Mouse (Mus musculus): ENCODE results near the gene Adgrb3. TPM values are rescaled to one million over a fixed set of nuclear protein-coding genes. Genes with fewer than 3 reads are reported as not detected.

Gene Adgrb3
- polyA plus RNA-seq, 1 experiment from 2014 or later, result 19.9 TPM

DNA sequence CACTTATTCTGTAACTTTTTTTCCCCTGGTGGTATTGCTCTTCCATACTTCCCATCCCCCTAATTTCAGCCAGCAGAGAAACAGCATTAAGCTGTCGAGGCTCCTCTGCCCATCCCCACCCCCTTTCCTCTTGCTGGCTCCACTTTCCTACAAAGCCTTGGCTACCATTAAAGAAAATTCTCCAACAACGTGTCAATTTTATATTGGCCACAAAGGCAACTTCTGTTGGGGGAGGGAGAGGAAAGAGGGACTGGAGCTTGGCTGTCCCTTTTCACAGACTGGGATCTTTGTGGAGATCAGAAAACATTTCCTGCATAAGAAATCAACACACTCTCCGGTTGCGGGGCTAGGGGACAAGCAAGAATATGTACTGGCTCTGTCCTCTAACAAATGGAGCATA, 4.9 kb downstream of the Adgrb3 start:
- H3K27ac ChIP-seq, result no peak overlapping the region
- no peak overlapping the region for H3K9ac ChIP-seq
- no peaks in the 10 kb centered on the region for H3K27me3 ChIP-seq (replicated peaks)
- H3K4me3 ChIP-seq, result no peak overlapping the region
- H3K4me1 ChIP-seq, result peaks cover 17% of the 10 kb centered on the region; the same call in 1 of the 2 replicates
- WGBS, result 37% methylated on average over 4 of the region's 4 CpGs
- H3K36me3 ChIP-seq, result no peaks in the 10 kb centered on the region
- peak overlapping the region; percentile 36; the same call in 1 of the 2 replicates for H3K4me2 ChIP-seq (replicated peaks)
- H3K9me3 ChIP-seq, result no peaks in the 10 kb centered on the region
- ATAC-seq (ENCODE audit: low FRiP score, low read depth), result no peak

DNA sequence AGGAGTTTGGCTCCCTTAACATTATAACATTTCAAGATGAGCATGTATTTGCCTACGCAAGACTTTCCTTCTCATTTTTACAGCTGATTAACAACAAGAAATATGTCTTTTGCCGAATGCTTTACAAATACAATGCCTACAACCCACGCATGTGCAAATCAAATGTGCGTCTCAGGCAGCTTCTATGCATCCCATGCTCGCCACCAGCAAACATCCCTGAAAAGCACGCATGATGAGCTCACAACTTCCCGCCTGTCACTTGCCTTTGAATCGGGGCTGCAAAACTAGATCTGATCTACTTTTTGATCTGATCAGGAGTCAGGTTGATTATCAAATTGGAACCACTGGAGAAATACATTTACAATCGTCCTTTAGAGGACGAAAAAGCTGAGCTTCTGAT, 5.5 kb downstream of the Adgrb3 start:
- no peak overlapping the region for H3K4me3 ChIP-seq
- ATAC-seq (ENCODE audit: low FRiP score, low read depth), result no peak
- H3K27ac ChIP-seq, result no peak overlapping the region
- no peaks in the 10 kb centered on the region for H3K9me3 ChIP-seq
- 0 out of 2 replicates have a peak overlapping the region, but pooled peaks have one; percentile 6 for H3K4me2 ChIP-seq (replicated peaks)
- 78% methylated on average over 10 of the region's 10 CpGs for WGBS
- H3K9ac ChIP-seq, result no peak overlapping the region
- peaks cover 17% of the 10 kb centered on the region; the same call in 1 of the 2 replicates for H3K4me1 ChIP-seq
- H3K27me3 ChIP-seq (replicated peaks), result no peaks in the 10 kb centered on the region
- no peaks in the 10 kb centered on the region for H3K36me3 ChIP-seq

DNA sequence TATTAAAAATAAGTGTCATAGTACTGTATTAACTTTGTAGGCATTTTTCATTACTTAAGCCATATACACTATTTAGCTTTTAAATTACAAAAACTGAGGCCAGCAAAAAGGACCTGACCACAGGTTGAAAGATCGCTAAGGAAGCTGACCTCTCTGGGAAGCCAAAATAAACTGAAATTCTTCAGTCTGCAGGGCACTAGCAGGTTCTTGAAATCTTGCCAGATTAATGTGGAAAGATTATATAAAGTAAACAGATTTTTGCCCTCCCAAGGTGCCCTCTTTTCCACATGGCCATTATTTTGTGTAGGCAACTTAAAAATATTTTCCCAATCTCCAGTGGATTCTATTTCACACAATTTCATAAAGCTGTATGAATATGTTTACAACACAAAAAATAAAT, 14.0 kb downstream of the Adgrb3 start:
- 74% methylated on average over 1 of the region's 1 CpGs for WGBS

DNA sequence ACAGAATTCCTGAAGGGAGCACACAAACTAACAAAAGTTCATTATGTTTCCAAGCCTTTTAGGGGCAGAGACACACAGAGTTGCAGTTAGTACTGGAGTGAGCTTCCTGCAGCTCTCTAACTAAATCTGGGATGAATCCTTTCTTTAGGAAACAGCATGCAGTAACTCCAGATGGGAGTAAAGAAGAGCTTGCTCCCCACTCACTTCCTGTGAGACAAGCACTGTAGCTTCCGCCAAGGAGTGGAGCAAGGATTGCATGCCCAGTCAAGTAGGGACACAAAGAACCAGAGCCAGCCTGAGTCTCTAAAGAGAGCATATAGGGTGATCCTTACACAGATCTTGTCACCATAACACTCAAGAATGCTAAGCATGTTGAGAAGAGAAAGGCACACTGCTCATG, 50.7 kb downstream of the Adgrb3 start:
- Histone ChIP-seq H3K27ac (no peak overlapping the region), H3K9me3 (no peaks in the 10 kb centered on the region), H3K4me3 (no peak overlapping the region), H3K9ac (no peak overlapping the region), H3K4me2 (replicated peaks) (no peak overlapping the region), H3K4me1 (no peaks in the 10 kb centered on the region), H3K36me3 (no peaks in the 10 kb centered on the region), H3K27me3 (replicated peaks) (no peaks in the 10 kb centered on the region)
- WGBS, result 83% methylated on average over 1 of the region's 1 CpGs
- no peak for ATAC-seq (ENCODE audit: low FRiP score, low read depth)

More for the DNA sequence above, 14.0 kb downstream of the Adgrb3 start:
- Histone ChIP-seq H3K36me3 (no peaks in the 10 kb centered on the region), H3K4me3 (no peak overlapping the region), H3K4me2 (replicated peaks) (no peak overlapping the region), H3K9me3 (no peaks in the 10 kb centered on the region), H3K9ac (no peak overlapping the region), H3K4me1 (no peaks in the 10 kb centered on the region), H3K27me3 (replicated peaks) (no peaks in the 10 kb centered on the region), H3K27ac (no peak overlapping the region)
- ATAC-seq (ENCODE audit: low FRiP score, low read depth), result no peak

DNA sequence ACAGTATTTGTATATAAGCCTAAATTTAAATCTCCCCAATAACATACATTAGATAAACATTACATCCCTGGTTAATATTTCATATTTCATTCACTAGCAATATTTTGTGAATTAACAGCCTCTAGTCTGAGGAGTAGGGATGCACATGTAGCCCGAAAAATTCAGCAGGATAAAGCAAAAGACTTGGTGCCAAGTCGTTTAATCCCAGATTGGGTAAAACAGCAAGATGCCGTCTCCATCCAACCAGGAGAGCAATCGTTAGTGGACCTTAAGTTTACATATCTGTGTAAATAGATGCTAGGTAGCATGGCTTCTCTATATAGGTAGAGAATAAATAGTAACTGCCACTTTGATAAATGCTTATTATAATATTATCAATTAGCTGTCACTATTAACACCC, 52.0 kb downstream of the Adgrb3 start:
- no peaks in the 10 kb centered on the region for H3K9me3 ChIP-seq
- H3K36me3 ChIP-seq, result no peaks in the 10 kb centered on the region
- no peaks in the 10 kb centered on the region for H3K27me3 ChIP-seq (replicated peaks)
- 94% methylated on average over 4 of the region's 4 CpGs for WGBS
- H3K4me1 ChIP-seq, result no peaks in the 10 kb centered on the region
- H3K9ac ChIP-seq, result no peak overlapping the region
- H3K4me3 ChIP-seq, result no peak overlapping the region
- no peak for ATAC-seq (ENCODE audit: low FRiP score, low read depth)
- H3K4me2 ChIP-seq (replicated peaks), result no peak overlapping the region
- H3K27ac ChIP-seq, result no peak overlapping the region

DNA sequence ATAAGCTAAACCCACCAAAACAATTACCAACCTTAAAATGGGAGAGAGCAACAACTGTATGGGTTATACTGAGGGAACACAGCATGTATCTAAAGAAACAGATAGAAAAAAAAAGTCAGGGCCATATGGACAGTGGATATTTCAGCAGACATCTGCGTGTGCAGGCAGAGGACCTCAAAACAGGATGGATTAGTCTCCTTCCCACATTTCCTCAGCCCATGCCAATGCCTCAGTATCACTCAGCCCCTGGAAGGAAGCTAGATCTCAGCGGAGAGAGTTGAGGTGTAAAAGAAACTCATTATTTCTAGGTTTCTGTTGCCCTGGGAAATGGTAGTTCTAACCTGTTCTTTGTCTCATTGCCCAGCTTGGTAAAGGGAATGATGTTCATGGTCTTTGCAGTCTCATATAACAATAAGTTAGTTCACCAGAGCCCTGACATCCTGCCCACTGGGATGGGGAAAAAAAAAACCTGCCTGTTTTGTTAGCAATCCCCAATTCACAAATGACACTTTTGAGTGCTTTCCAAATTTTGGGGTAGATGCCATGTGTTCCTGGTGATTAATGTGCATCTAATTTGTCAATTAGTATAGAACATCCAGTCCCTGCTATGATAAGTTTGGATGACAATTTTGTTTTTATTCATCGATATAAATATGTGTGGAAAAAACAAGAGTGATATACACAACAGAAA, 53.9 kb downstream of the Adgrb3 start:
- H3K36me3 ChIP-seq, result no peaks in the 10 kb centered on the region
- H3K4me3 ChIP-seq, result no peak overlapping the region
- no peaks in the 10 kb centered on the region for H3K4me1 ChIP-seq
- no peak overlapping the region for H3K9ac ChIP-seq
- no peaks in the 10 kb centered on the region for H3K9me3 ChIP-seq
- no peak overlapping the region for H3K27ac ChIP-seq
- no peaks in the 10 kb centered on the region for H3K27me3 ChIP-seq (replicated peaks)
- ATAC-seq (ENCODE audit: low FRiP score, low read depth), result no peak
- no peak overlapping the region for H3K4me2 ChIP-seq (replicated peaks)
- 84% methylated on average over 3 of the region's 3 CpGs for WGBS

DNA sequence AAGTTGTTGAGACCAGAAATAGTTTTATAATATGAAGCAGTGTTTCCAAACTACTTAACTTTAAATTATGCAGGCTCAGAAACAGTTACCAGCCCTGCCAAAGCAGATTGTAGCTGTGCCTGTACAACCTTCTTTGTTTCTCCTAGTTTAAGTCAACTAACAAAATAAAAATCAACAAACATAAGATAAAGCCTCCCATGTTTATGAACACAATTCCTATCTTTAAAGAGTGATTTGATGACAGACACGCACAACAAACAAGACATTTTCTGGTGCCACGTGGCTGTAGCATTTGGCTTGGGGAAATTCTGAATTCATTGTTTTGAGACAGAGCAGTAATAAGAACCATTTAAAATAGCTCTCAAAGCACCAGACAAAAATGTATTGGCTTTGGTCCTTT, 60.5 kb downstream of the Adgrb3 start:
- Histone ChIP-seq H3K4me1 (no peaks in the 10 kb centered on the region), H3K9ac (no peak overlapping the region), H3K4me2 (replicated peaks) (no peak overlapping the region), H3K27ac (no peak overlapping the region), H3K9me3 (no peaks in the 10 kb centered on the region), H3K4me3 (no peak overlapping the region), H3K27me3 (replicated peaks) (no peaks in the 10 kb centered on the region), H3K36me3 (no peaks in the 10 kb centered on the region)
- ATAC-seq (ENCODE audit: low FRiP score, low read depth), result no peak
- WGBS, result 87% methylated on average over 2 of the region's 2 CpGs

DNA sequence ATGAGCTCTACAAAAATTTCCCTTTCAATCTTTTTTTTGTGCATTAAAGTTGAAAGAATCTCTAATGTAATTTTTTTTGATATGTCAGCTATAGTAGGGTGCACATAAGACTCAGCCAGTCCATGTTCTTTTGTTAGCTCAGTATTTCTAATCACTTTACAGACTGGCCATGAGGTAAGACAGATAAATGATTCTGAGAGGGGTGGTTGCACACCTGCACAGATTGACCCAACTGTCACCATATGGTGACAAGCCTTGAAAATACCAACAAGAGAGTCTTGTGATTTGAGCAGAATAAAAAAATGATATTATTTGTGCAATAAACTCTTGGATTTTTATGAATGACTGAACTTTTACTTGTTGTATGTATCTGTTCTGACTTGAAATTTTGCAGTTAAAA, 74.2 kb downstream of the Adgrb3 start:
- H3K4me1 ChIP-seq, result no peaks in the 10 kb centered on the region
- no peak overlapping the region for H3K9ac ChIP-seq
- H3K27ac ChIP-seq, result no peak overlapping the region
- no peaks in the 10 kb centered on the region for H3K27me3 ChIP-seq (replicated peaks)
- no peak overlapping the region for H3K4me3 ChIP-seq
- H3K4me2 ChIP-seq (replicated peaks), result no peak overlapping the region
- no peaks in the 10 kb centered on the region for H3K9me3 ChIP-seq
- no peaks in the 10 kb centered on the region for H3K36me3 ChIP-seq
- ATAC-seq (ENCODE audit: low FRiP score, low read depth), result no peak

DNA sequence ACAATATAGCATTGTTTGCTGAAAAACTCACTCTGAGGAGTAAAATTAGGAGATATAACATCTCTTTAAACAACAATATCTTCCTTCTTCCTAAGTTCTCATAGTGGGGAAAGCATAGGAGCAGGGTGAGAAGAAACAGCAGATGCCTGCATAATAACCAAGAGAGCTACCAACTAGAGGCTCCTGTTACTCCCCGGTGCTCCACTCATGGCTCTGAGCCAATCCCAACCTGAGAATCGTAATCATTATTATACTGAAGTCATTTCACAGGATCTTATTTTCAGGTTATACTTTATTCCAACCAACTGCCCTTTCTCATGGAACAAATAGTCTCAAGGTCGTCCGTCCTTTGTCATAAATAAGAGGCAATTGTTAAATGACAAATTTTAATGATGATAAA, 75.0 kb downstream of the Adgrb3 start:
- H3K9me3 ChIP-seq, result no peaks in the 10 kb centered on the region
- no peak overlapping the region for H3K27ac ChIP-seq
- WGBS, result 69% methylated on average over 4 of the region's 4 CpGs
- ATAC-seq (ENCODE audit: low FRiP score, low read depth), result no peak
- H3K9ac ChIP-seq, result no peak overlapping the region
- H3K4me1 ChIP-seq, result no peaks in the 10 kb centered on the region
- H3K4me3 ChIP-seq, result no peak overlapping the region
- no peaks in the 10 kb centered on the region for H3K36me3 ChIP-seq
- H3K27me3 ChIP-seq (replicated peaks), result no peaks in the 10 kb centered on the region
- H3K4me2 ChIP-seq (replicated peaks), result no peak overlapping the region

DNA sequence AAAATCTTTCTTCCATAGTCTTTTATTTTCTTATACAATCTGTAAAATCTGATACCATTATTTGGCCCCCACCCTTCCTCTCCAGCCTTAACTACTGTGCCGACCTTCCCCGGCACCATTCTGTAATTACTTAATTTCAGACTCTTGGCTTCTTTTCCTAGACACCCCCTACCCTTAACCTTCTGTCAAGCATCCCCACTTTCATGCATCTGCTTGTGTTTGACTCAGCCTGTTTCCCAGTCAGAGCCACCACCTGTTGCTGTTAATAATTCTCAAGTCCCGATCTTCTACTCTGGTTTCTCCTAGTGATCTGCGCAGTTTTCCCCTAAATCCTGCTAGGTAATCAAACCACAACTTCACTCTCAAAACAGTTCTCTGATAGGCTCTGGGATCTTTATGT, 83.9 kb downstream of the Adgrb3 start:
- Histone ChIP-seq H3K4me1 (no peaks in the 10 kb centered on the region), H3K4me3 (no peak overlapping the region), H3K27ac (no peak overlapping the region), H3K9ac (no peak overlapping the region), H3K27me3 (replicated peaks) (no peaks in the 10 kb centered on the region), H3K9me3 (no peaks in the 10 kb centered on the region), H3K4me2 (replicated peaks) (no peak overlapping the region), H3K36me3 (no peaks in the 10 kb centered on the region)
- WGBS, result 85% methylated on average over 4 of the region's 4 CpGs
- no peak for ATAC-seq (ENCODE audit: low FRiP score, low read depth)

DNA sequence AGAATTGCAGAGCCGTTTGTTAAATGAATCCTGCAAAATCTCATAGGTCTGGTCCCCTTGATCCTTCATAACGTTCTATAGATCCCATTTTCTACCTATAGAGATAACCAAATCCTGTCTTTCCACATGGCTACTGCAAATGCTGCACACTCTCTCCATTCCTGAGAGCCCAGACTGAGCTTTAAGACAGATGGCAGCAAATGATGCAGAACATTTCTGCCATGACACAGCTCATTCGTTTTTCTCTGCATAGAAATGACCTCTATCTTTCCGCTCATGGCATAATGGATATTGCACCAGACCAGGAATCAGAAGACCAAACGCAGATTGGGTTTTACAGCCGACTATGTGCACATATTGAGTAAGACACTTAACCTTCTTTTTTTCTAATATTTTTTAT, 84.8 kb downstream of the Adgrb3 start:
- no peaks in the 10 kb centered on the region for H3K36me3 ChIP-seq
- no peaks in the 10 kb centered on the region for H3K27me3 ChIP-seq (replicated peaks)
- no peak for ATAC-seq (ENCODE audit: low FRiP score, low read depth)
- H3K27ac ChIP-seq, result no peak overlapping the region
- no peak overlapping the region for H3K4me3 ChIP-seq
- H3K4me2 ChIP-seq (replicated peaks), result no peak overlapping the region
- 74% methylated on average over 6 of the region's 6 CpGs for WGBS
- H3K9ac ChIP-seq, result no peak overlapping the region
- no peaks in the 10 kb centered on the region for H3K4me1 ChIP-seq
- no peaks in the 10 kb centered on the region for H3K9me3 ChIP-seq

DNA sequence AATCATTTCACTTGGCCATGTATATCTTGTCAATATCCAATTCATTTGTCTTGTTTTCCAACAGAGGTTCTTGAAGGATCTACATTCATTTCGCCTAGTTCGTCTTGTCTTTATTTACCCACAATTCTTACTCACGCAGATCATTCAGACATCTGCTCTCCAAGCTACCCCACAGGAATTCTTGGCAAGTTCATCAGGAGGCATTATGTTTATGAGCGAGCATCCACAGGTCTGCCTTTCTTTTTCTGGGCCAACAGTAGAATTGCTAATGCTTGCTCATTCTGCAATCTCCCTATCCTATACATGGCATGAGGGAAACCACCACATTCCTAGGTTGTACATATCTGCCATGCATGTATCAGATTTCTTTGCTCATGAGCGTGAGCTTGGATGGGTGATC, 99.7 kb downstream of the Adgrb3 start:
- no peak overlapping the region for H3K4me2 ChIP-seq (replicated peaks)
- no peaks in the 10 kb centered on the region for H3K9me3 ChIP-seq
- H3K4me1 ChIP-seq, result no peaks in the 10 kb centered on the region
- WGBS, result 92% methylated on average over 5 of the region's 5 CpGs
- no peaks in the 10 kb centered on the region for H3K27me3 ChIP-seq (replicated peaks)
- H3K36me3 ChIP-seq, result no peaks in the 10 kb centered on the region
- no peak overlapping the region for H3K9ac ChIP-seq
- no peak overlapping the region for H3K27ac ChIP-seq
- no peak overlapping the region for H3K4me3 ChIP-seq
- no peak for ATAC-seq (ENCODE audit: low FRiP score, low read depth)

DNA sequence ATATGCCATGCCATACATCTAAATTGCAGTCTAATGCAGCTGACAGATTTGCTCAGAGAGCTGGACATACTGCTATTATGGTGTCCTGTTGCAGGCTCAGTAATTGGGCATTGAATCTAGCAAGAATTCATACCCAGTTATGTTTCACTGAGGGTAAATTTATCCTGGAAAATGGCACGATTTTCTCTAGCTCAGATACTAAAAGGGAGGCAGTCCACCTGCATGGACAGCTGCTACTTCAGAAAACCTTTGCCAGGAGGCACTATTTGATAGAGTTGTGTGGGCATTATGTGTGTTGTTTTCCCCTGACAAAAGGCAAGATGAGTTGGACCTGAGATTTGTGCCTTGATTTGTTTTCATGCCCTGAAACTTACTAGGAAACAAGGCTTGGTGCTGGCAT, 118.0 kb downstream of the Adgrb3 start:
- no peak overlapping the region for H3K4me2 ChIP-seq (replicated peaks)
- ATAC-seq (ENCODE audit: low FRiP score, low read depth), result no peak
- H3K9me3 ChIP-seq, result no peaks in the 10 kb centered on the region
- H3K27ac ChIP-seq, result no peak overlapping the region
- no peaks in the 10 kb centered on the region for H3K36me3 ChIP-seq
- no peaks in the 10 kb centered on the region for H3K4me1 ChIP-seq
- WGBS, result 58% methylated on average over 1 of the region's 1 CpGs
- no peak overlapping the region for H3K9ac ChIP-seq
- H3K27me3 ChIP-seq (replicated peaks), result no peaks in the 10 kb centered on the region
- no peak overlapping the region for H3K4me3 ChIP-seq

All from neural tube, embryonic 12.5 days (tissue).